21 mouse cellular contexts compared by ENCODE assay signal in genomic region chr3:55194792-55195191, GRCm38 (mm10). TPM values are rescaled to one million over a fixed set of nuclear protein-coding genes. Genes with fewer than 3 reads are reported as not detected.
"Had no signal": no experiment of that assay in that cellular context is flagged by ENCODE, and none has a peak within 500 bp of the region (broad histone marks: within the 10 kb centered on the region; RNA-seq: fewer than 3 reads in every experiment).

No protein-coding gene starts in this region.

- H3K4me2 ChIP-seq: lung, embryonic 15.5 days; midbrain, embryonic 11.5 days; midbrain, embryonic 13.5 days; neural tube, embryonic 12.5 days; stomach, embryonic 15.5 days had no signal

- H3K4me3 ChIP-seq: lung, embryonic 15.5 days; megakaryocyte, embryonic 14.5 days; midbrain, embryonic 13.5 days; neural tube, embryonic 12.5 days; stomach, embryonic 15.5 days had no signal

- DNase-seq: liver, postnatal 0 days; lung, adult 2 months; lung, postnatal 14 days; right cerebral cortex, postnatal 14 days; thymus, adult 2 months; thymus, postnatal 25 days; thymus, postnatal 4 days had no signal

- H3K9ac ChIP-seq: liver, postnatal 0 days; lung, embryonic 15.5 days; midbrain, embryonic 13.5 days; neural tube, embryonic 12.5 days; stomach, embryonic 15.5 days had no signal

- H3K36me3 ChIP-seq: lung, embryonic 15.5 days; midbrain, embryonic 13.5 days; neural tube, embryonic 12.5 days; stomach, embryonic 15.5 days had no signal

- H3K9me3 ChIP-seq: lung, embryonic 15.5 days; midbrain, embryonic 13.5 days; neural tube, embryonic 12.5 days; stomach, embryonic 15.5 days had no signal

- ATAC-seq: liver, postnatal 0 days; midbrain, embryonic 13.5 days; midbrain, embryonic 16.5 days had no signal

- H3K27me3 ChIP-seq: lung, embryonic 15.5 days; megakaryocyte, embryonic 14.5 days; midbrain, embryonic 13.5 days; neural tube, embryonic 12.5 days; stomach, embryonic 15.5 days had no signal

- H3K27ac ChIP-seq: lung, embryonic 15.5 days; macrophage; midbrain, embryonic 13.5 days; neural tube, embryonic 12.5 days; stomach, embryonic 15.5 days; stomach, postnatal 0 days had no signal

- H3K4me1 ChIP-seq: megakaryocyte, embryonic 14.5 days; midbrain, embryonic 13.5 days; neural tube, embryonic 12.5 days; stomach, embryonic 15.5 days had no signal

RNA-seq across cellular contexts. Expression of gene Sohlh2, which starts 13.0 kb away (rescaled TPM):
- total RNA-seq: megakaryocyte progenitor cell, adult 5-6 weeks; monocyte, adult 5-6 weeks; neutrophil, adult 5-6 weeks had no signal
- polyA plus RNA-seq: liver, postnatal 0 days; lung, adult 2 months; lung, postnatal 0 days; macrophage; midbrain, embryonic 11.5 days; midbrain, embryonic 13.5 days; midbrain, embryonic 16.5 days; neural tube, embryonic 12.5 days; spleen, adult 2 months; stomach, embryonic 15.5 days; stomach, postnatal 0 days had no signal

RNA-seq across cellular contexts. Expression of gene Dclk1, which starts 47.4 kb away (rescaled TPM):
- total RNA-seq: megakaryocyte progenitor cell, adult 5-6 weeks; monocyte, adult 5-6 weeks had no signal

RNA-seq across cellular contexts. Expression of gene Ccdc169, which starts 57.7 kb away (rescaled TPM):
- total RNA-seq: megakaryocyte progenitor cell, adult 5-6 weeks; monocyte, adult 5-6 weeks; neutrophil, adult 5-6 weeks had no signal
- polyA plus RNA-seq: liver, postnatal 0 days; lung, adult 2 months; lung, embryonic 15.5 days; lung, postnatal 0 days; midbrain, embryonic 11.5 days; neural tube, embryonic 12.5 days; spleen, adult 2 months; thymus, adult 2 months had no signal
